Mouse (Mus musculus) kidney, adult 2 months (tissue): ENCODE measurements at regions not wholly inside any gene's neighbourhood (a gene's known extent, or its start where the extent isn't known, plus 50 kb on each side); places are given as distances from the start of the nearest gene placed in this dataset.

ENCODE experiments used
- CTCF ChIP-seq: fragments of 200-500 bp; conservative IDR thresholded peaks from 2 replicates; pipeline ENCODE4 v1.5.1; 2011; ENCODE audit warnings: low read depth, mild to moderate bottlenecking, control low read depth, low read length, moderate library complexity, mixed read lengths; ENCODE audit not compliant: insufficient read depth, insufficient read length
- POLR2A ChIP-seq: fragments of 200-500 bp; IDR thresholded peaks from one replicate; pipeline ENCODE4 v1.6.1; 2011; ENCODE audit warnings: low read depth, low read length, control low read depth

DNA sequence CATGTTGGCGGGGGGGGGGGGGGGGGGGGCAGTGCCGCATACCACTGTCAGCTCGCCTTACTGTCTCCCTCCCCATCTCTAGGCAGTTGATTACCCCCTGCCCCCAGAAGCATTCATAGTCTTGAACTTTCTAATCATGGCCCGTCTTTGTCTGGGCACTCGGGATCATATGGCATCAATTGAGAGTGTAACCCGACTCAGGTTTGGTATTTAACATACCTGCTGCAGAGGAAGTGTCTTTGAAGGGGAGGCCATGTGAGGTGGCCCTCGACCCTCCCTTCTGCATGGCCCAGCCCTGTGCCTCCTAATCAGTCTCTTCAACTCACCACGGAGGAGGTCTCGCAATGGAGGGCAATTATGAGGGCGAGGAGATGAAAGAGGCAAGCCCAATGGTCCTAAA, 286.5 kb downstream of the Mycn start:
- TF ChIP-seq CTCF, result no peak
- TF ChIP-seq POLR2A, result no peak
